Mouse (Mus musculus) heart, adult 2 months (tissue): ENCODE data around the gene Sult6b2. TPM values are rescaled to one million over a fixed set of nuclear protein-coding genes. Genes with fewer than 3 reads are reported as not detected.

ENCODE experiments used
- DNase-seq, 2 experiments: peaks; one replicate each; pipeline ENCODE4 v3.0.0; 2021
- H3K27ac ChIP-seq: fragments of 200-600 bp; 2 replicates; pipeline ENCODE4 v1.8.1; 2022
- H3K27me3 ChIP-seq: fragments of 200-500 bp; 2 replicates; pipeline ENCODE4 v1.6.1; 2012; ENCODE audit warnings: mild to moderate bottlenecking, low read length, inconsistent platforms, mixed read lengths; ENCODE audit not compliant: control insufficient read depth, insufficient read depth
- H3K36me3 ChIP-seq: fragments of 200-500 bp; 2 replicates; pipeline ENCODE4 v1.6.1; 2012; ENCODE audit warnings: low read length, inconsistent platforms; ENCODE audit not compliant: control insufficient read depth, insufficient read depth
- H3K4me1 ChIP-seq: fragments of 200-500 bp; 2 replicates; pipeline ENCODE4 v1.6.1; 2011; ENCODE audit warnings: low read length; ENCODE audit not compliant: control insufficient read depth, insufficient read depth
- H3K4me3 ChIP-seq: fragments of 200-600 bp; 2 replicates; pipeline ENCODE4 v1.8.1; 2022
- H3K79me2 ChIP-seq: fragments of 200-500 bp; replicated peaks from 2 replicates; pipeline ENCODE4 v1.6.1; 2012; ENCODE audit warnings: mild to moderate bottlenecking, inconsistent platforms, low read length, moderate library complexity, mixed read lengths; ENCODE audit not compliant: control insufficient read depth, insufficient read depth
- H3K9ac ChIP-seq: fragments of 200-500 bp; 2 replicates; pipeline ENCODE4 v1.6.1; 2012; ENCODE audit warnings: low read depth, mild to moderate bottlenecking, control low read depth, inconsistent platforms, low read length, mixed read lengths
- CTCF ChIP-seq: fragments of 200-600 bp; IDR thresholded peaks from 2 replicates; pipeline ENCODE4 v1.8.1; 2022; ENCODE audit warnings: antibody characterized with exemption, mild to moderate bottlenecking, moderate library complexity
- EP300 ChIP-seq: fragments of 200-500 bp; IDR thresholded peaks from 2 replicates; pipeline ENCODE4 v1.6.1; 2011; ENCODE audit warnings: low read depth, low read length, control low read depth; ENCODE audit not compliant: insufficient read depth
- POLR2A ChIP-seq: fragments of 200-500 bp; IDR thresholded peaks from 2 replicates; pipeline ENCODE4 v1.6.1; 2011; ENCODE audit warnings: mild to moderate bottlenecking, low read depth, low read length, control low read depth; ENCODE audit not compliant: insufficient read depth
- WGBS: fragments of 180-500 bp; shearing (Covaris S2); methylation state at CpG from one replicate; pipeline ENCODE4 v1.1.7; 2018; 5-methylcytosine and 5-hydroxymethylcytosine counted together
- intact Hi-C: fragments of 180-260 bp; cut with DNase I; formaldehyde crosslinking; loops from one replicate; pipeline ENCODE4 v1.15.1; 2025
- polyA plus RNA-seq: library from polyadenylated mRNA; depleted of rRNA; stranded (reverse); fragments of >200 nt; gene quantifications from 2 replicates; pipeline ENCODE4 v1.2.3, GENCODE M21; 2012
- total RNA-seq, 2 experiments: library from RNA; stranded (reverse); gene quantifications; 2 replicates each; pipeline ENCODE4 v1.2.3; 2021

The Sult6b2 gene
- total and polyA plus RNA-seq, 3 experiments, result 0.12 TPM; not detected in 2

GRCm38 (mm10) chr6:142815513-142815912 is 11.2 kb upstream of the Sult6b2 start:
- intact Hi-C loops, result loop anchor here (2.0 to 10.0 kb wide), 4 partner anchors 37 to 1121 kb away; partner anchors contain the start of gene St8sia1

DNA sequence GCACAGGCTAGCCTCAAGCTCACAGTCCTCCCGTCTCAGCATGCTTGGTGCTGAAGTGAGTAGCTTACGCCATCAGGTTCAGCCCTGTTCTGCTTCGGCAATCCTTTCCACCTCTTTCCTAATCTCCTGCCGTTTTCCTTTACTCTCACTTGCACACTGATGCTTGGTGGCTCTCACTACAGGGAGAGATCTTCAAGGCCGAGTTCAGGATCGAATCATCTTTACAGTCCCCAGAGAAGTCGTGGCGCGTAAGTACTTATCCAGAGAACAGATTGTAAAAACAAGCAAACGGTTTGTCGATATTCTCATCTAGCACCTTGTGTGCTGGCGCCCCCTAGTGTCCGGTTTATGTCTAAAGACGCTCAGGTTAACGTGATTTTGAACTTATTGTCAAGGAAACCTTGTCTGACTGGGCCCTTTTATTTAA is 10.2 kb upstream of the Sult6b2 start:
- Histone ChIP-seq H3K4me1 (no peaks in the 10 kb centered on the region; the same call in 1 of the 2 replicates), H3K9ac (peak overlapping the region; percentile 20; the same call in 1 of the 2 replicates), H3K79me2 (no peaks in the 10 kb centered on the region), H3K27ac (no peak overlapping the region), H3K36me3 (no peaks in the 10 kb centered on the region), H3K27me3 (no peaks in the 10 kb centered on the region), H3K4me3 (peak overlapping the region; percentile 40; the same call in 1 of the 2 replicates)
- DNase-seq, result peak; percentile 69 to 79
- intact Hi-C loops, result loop anchor here (2.0 to 10.0 kb wide), 4 partner anchors 36 to 1120 kb away; partner anchors contain the start of gene St8sia1
- WGBS, result 1% methylated on average over 15 of the region's 15 CpGs
- TF ChIP-seq EP300, result no peak
- peak; percentile 93 for TF ChIP-seq CTCF

More at GRCm38 (mm10) chr6:142815513-142815912, 11.2 kb upstream of the Sult6b2 start:
- Histone ChIP-seq H3K27me3 (no peaks in the 10 kb centered on the region), H3K36me3 (no peaks in the 10 kb centered on the region), H3K4me3 (no peak overlapping the region), H3K27ac (no peak overlapping the region), H3K79me2 (no peaks in the 10 kb centered on the region), H3K4me1 (no peaks in the 10 kb centered on the region; the same call in 1 of the 2 replicates), H3K9ac (no peak overlapping the region)
- DNase-seq, result no peak
- no peak for TF ChIP-seq POLR2A
- TF ChIP-seq EP300, result no peak
- TF ChIP-seq CTCF, result no peak
- WGBS, result 57% methylated on average over 3 of the region's 3 CpGs

GRCm38 (mm10) chr6:142814011-142814410 is 9.7 kb upstream of the Sult6b2 start:
- H3K36me3 ChIP-seq, result no peaks in the 10 kb centered on the region

GRCm38 (mm10) chr6:142812969-142813368 is 8.7 kb upstream of the Sult6b2 start:
- Histone ChIP-seq H3K79me2 (no peaks in the 10 kb centered on the region), H3K27me3 (no peaks in the 10 kb centered on the region), H3K4me3 (no peak overlapping the region), H3K9ac (no peak overlapping the region), H3K27ac (no peak overlapping the region), H3K4me1 (no peaks in the 10 kb centered on the region; the same call in 1 of the 2 replicates), H3K36me3 (no peaks in the 10 kb centered on the region)
- intact Hi-C loops, result loop anchor here (10.0 kb wide), 3 partner anchors 152 to 1118 kb away; partner anchors contain the start of gene St8sia1
- no peak for TF ChIP-seq CTCF
- TF ChIP-seq EP300, result no peak
- no peak for TF ChIP-seq POLR2A
- 83% methylated on average over 5 of the region's 5 CpGs for WGBS
- no peak for DNase-seq

More at GRCm38 (mm10) chr6:142814011-142814410, 9.7 kb upstream of the Sult6b2 start:
- no peak for TF ChIP-seq EP300
- no peak for TF ChIP-seq POLR2A
- no peak for TF ChIP-seq CTCF
- Histone ChIP-seq H3K79me2 (no peaks in the 10 kb centered on the region), H3K4me1 (no peaks in the 10 kb centered on the region; the same call in 1 of the 2 replicates), H3K4me3 (no peak overlapping the region; the same call in 1 of the 2 replicates), H3K27me3 (no peaks in the 10 kb centered on the region), H3K9ac (no peak overlapping the region), H3K27ac (no peak overlapping the region)
- intact Hi-C loops, result loop anchor here (2.0 to 10.0 kb wide), 4 partner anchors 35 to 1119 kb away; partner anchors contain the start of gene St8sia1
- DNase-seq, result no peak
- 54% methylated on average over 10 of the region's 10 CpGs for WGBS

DNA sequence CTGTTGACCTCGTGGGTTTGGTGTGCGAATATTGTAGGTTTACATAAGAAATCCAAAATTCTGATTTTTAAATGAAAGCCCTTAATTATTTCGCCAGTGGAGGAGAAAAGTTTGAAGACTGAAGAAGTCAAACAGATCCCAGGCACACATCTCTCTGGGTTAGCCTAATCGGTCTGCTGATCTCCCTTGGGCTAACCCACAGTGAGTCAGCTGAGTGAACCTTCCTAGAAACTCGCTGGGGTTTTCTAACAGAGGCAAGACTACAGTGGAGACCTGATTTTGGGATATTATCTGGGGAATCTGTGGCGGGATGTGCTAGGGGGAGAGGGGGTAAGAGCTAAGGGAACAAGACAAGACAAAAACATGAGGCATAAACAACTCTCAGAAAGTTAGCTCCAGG is 5.9 kb upstream of the Sult6b2 start:
- 71% methylated on average over 6 of the region's 6 CpGs for WGBS
- intact Hi-C loops, result loop anchor here (10.0 kb wide), 3 partner anchors 155 to 1115 kb away; partner anchors contain the start of gene St8sia1
- Histone ChIP-seq H3K27ac (no peak overlapping the region), H3K79me2 (no peaks in the 10 kb centered on the region), H3K4me1 (no peaks in the 10 kb centered on the region; the same call in 1 of the 2 replicates), H3K9ac (no peak overlapping the region), H3K36me3 (no peaks in the 10 kb centered on the region), H3K4me3 (no peak overlapping the region), H3K27me3 (no peaks in the 10 kb centered on the region)
- TF ChIP-seq CTCF (no peak), EP300 (no peak), POLR2A (no peak)
- no peak for DNase-seq
